Mouse (Mus musculus): ENCODE data around the gene Kdm1a.
A peak's percentile ranks its signal among the peaks of the same experiment; 100 is the strongest.

The Kdm1a gene

DNA sequence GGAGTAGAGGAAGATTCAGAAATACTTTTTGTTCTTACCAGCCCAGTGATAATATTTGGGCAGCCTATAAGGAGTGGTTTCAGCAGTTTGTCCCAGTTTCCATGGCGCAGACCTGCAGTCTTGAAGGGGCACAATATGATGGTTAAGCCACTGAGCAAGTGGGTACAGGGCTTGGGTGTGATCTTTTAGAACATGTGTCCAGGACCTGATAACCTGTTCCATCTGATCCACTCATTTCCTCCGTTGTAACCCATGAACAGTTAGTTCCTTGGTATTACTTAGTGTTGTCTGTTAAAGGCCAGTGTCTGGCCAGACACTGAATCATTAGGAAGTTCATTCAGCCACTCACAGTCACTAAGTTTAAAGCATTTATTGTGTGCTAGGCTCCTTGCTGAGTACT, 78.2 kb downstream of the Kdm1a start:
- no peak for DNase-seq (ENCODE audit: low spot score)

DNA sequence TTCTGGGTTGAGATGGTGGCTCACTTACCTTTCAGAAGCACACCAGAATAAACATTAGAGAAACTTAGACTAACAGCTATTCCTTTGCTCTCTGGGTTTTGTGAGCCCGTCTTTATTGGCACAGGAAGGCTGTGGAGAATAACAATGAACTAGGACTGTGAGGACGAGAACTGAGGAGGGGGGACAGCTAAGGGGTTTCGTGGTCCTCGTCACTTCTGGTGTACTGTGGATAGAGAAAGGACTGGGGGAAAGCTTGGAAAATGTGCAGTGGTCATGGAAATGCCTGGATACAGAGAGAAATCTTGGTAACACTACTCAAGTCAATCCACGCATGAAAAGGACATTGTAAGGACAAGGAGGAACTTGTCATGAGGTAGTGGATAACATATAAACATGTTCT, 80.6 kb downstream of the Kdm1a start:
- DNase-seq (ENCODE audit: low spot score), result no peak

DNA sequence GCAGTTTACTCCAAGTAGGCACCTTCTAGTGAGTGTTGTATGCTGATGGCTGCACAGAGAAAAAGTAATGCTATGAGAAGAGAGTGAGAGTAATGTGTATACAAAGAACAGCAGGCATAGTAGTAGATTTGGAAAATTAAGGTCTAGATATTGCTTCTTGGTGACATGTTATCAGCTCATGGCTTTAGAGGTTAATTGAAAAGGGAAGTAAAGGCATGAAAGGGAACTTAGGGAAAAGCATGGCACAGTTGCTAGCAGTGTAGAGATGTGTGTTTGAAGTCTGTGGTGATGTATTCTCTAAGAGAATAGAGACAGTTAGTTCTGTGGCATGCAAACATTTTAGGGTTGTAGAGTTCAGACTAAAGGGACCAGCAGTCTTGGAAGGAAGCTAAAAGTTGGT, 82.7 kb downstream of the Kdm1a start:
- DNase-seq (ENCODE audit: low spot score), result no peak

DNA sequence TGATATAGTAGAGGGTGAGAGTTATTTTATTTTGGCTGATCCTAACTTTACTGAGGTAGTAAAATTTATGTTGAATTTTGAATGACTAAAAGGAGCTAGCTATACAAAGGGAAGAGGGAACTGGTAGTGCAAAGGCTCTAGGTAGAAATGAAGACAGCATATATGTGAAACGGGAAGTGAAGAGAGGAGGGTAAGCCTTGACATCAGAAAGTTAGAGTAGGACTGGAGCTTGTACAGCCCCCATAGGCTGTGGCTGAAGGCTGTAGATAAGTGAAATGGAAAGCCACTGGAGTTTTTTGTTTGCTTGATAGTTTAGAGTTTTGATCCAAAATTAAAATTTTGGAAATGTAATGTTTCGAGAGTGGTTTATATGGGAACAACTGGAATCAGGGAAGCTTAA, 83.9 kb downstream of the Kdm1a start:
- no peak for DNase-seq (ENCODE audit: low spot score)

DNA sequence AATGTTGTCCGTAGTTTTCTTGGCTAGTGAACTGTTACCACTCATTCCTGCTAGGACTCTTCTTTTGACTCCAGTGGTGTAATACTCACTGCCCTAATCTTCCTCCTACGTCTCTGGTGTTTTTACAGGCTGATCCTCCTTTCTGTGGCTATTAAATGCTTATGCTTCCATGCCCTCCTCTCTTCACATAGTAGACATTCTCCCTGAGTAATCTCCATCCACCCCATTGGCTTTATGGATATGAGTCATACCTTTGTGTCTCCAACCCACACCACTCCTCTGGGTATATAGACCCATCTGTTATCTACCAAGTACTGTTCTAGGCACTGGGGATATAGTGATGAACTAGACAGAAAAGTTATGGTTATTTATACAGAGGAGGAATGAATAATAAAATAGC, 84.4 kb downstream of the Kdm1a start:
- DNase-seq (ENCODE audit: low spot score), result no peak

DNA sequence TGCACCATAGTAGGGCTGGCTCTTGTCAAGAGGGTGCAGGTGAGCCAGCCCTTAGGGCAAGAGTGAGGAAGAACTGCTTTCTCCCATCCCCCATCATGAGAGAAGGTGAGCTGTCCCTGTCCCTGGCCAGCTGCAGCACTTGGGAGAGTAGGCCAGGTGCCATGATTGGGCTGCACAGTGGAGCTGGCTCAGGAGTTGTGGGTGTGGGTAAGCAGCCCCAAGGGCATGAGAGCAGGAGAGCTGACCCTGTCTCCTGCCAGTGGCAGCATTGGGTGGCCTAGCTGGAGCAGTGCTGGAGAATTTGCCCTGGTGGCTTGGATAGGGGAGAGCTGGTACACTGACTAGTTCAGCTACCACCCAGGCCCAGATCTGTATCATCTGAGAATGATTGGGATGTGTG, 89.6 kb downstream of the Kdm1a start:
- DNase-seq (ENCODE audit: low spot score), result no peak

DNA sequence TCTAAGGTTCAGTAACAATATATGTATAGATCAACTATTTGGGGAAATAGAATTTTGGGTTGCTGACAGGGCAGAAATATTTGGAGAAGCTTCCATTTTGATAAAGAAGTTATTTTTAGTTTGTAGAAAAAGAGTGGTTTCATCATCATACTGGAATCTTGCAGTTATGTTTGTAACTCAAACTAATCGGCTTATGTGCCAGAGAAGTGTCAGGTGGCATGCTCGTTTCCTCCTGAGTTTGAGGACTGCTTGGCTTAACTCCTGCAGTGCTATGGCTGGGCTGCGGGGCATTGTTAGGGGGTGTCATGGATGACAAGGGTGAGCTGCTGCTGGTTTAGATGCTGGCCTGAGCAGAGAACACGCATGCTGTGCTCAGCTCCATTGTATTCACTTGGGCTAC, 90.8 kb downstream of the Kdm1a start:
- no peak for DNase-seq (ENCODE audit: low spot score)

DNA sequence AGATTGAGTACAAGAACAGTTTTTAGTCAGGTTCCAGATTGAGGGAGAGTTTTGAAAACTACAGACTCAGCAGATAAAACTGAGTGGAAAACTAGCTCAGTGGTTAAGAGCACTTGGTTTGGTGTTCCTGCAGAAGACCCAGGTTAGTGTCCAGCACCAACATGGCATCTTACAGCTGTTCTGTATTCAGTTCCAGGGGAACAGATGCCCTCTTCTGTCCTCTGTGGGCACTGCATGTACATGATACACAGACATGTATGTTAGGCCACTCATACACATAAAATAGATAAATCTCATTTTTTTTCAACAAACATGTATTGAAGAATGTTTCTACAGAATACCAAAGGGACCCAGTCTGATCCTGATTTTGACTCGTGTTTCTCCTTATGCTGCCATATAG, 92.7 kb downstream of the Kdm1a start:
- DNase-seq (ENCODE audit: low spot score), result no peak

DNA sequence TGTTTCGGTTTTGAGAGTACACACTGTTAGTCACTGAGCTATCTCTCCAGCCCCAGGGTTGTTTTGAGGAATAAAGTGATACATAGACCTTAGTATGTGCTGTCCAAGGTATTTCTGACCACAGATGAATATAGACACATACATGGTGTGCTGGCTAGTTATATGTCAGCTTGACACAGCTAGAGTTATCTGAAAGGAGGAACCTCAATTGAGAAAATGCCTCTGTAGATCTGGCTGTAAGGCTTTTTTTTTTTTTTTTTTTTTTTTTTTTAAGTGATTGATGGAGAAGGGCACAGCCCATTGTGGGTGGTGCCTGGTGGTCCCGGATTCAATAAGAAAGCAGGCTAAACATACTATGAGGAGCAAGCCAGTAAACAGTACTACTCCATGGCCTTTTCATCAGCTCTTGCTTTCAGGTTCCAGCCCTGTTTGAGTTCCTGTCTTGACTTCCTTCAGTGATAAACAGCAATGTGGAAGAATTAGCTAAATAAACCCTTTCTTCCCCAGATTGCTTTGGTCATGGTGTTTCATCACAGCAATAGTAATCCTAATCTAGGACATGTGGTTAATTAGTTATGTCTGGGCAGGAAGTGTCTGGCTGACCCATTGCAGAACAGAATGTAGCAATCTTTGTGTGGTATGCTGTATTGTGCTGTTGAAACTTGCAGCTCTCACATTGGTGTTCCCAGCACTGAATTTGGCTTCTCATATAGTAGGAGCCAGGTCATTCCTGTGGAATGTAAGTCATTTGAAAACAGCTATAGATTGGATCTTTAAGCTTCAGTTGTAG, 96.9 kb downstream of the Kdm1a start:
- peak; percentile 9 for DNase-seq (ENCODE audit: low spot score)

Measured in yolk sac, embryonic 10.5 days (tissue).